Mouse (Mus musculus): ENCODE data around the gene Stoml1. TPM values are rescaled to one million over a fixed set of nuclear protein-coding genes. Genes with fewer than 3 reads are reported as not detected.
A peak's percentile ranks its signal among the peaks of the same experiment; 100 is the strongest.

Gene Stoml1
- total and polyA plus RNA-seq, 3 experiments = 35.4 to 40.7 (median 35.4) TPM

GRCm38 (mm10) chr9:58248746-58249413, 4.1 kb upstream of the Stoml1 start:
- peaks cover 9 to 14% of the 10 kb centered on the region in 2 experiments for H3K36me3 ChIP-seq (replicated peaks in 1 of 2; ENCODE audit: control insufficient read depth in 1 of 2, insufficient read depth in 1 of 2, low read length in 1 of 2)
- dilution Hi-C loops (cut with MboI; ENCODE audit: extremely low pct_ligation_motif_present, extremely low pct_unique_long_range_greater_than_20kb, low sequenced_read_pairs) = no loop called here
- H3K9ac ChIP-seq (ENCODE audit: insufficient read depth, low read depth) = peak overlapping the region; percentile 86
- peaks cover 37% of the 10 kb centered on the region for H3K79me2 ChIP-seq (replicated peaks; ENCODE audit: control insufficient read depth, extremely low read depth, insufficient read depth, poor library complexity, severe bottlenecking)
- peak overlapping the region; percentile 77 for H3K27ac ChIP-seq (ENCODE audit: insufficient read depth, low read depth)
- no peak for DNase-seq (ENCODE audit: extremely low read depth)
- no peaks in the 10 kb centered on the region for H3K27me3 ChIP-seq (replicated peaks)
- no peaks in the 10 kb centered on the region for H3K9me3 ChIP-seq (replicated peaks; ENCODE audit: low read length)
- 0 out of 2 replicates have a peak, but pooled peaks have one; percentile 7 for TF ChIP-seq ZNF384 (IDR thresholded peaks at IDR 0.05; ENCODE audit: low read depth, low read length)
- no peak; the same call in 1 of the 2 replicates for TF ChIP-seq POLR2A (IDR thresholded peaks at IDR 0.05; ENCODE audit: low read depth, low read length)
- TF ChIP-seq POLR2AphosphoS2 (IDR thresholded peaks at IDR 0.05; ENCODE audit: low read depth, low read length) = no peak
- peak; percentile 23; the same call in 1 of the 2 replicates for TF ChIP-seq MXI1 (IDR thresholded peaks at IDR 0.05; ENCODE audit: low read depth, low read length)
- TF ChIP-seq E2F4 (IDR thresholded peaks at IDR 0.05; ENCODE audit: insufficient replicate concordance, low read depth, low read length) = no peak
- in situ Hi-C loops (cut with MboI; ENCODE audit: low pct_ligation_motif_present, low pct_unique_long_range_greater_than_20kb, low sequenced_read_pairs) = loop anchor here (5.0 kb wide), 1 partner anchor 33 kb away; no protein-coding TSS in a partner anchor
- H3K4me3 ChIP-seq (replicated peaks in 1 of 3; ENCODE audit: low read depth in 2 of 3, low read length in 2 of 3, poor library complexity in 1 of 3) = peak overlapping the region; percentile 73 to 89 (median 82)
- H3K4me2 ChIP-seq (ENCODE audit: insufficient read depth, low read depth, poor library complexity, severe bottlenecking) = peak overlapping the region; percentile 95
- peaks cover 7 to 45% of the 10 kb centered on the region in 2 experiments for H3K4me1 ChIP-seq (ENCODE audit: control insufficient read depth in 1 of 2, insufficient read depth in 2 of 2)

- TF ChIP-seq HCFC1 (IDR thresholded peaks at IDR 0.05; ENCODE audit: low read depth, low read length) = no peak; the same call in 1 of the 2 replicates
- TF ChIP-seq ZMIZ1 (IDR thresholded peaks at IDR 0.05; ENCODE audit: low read depth, low read length) = peak; percentile 34
- 0 out of 4 replicates have a peak, but pooled peaks have one; percentile 6 to 27 for TF ChIP-seq CTCF (conservative IDR thresholded peaks at IDR 0.05 in 1 of 2, IDR thresholded peaks at IDR 0.05 in 1 of 2; ENCODE audit: low read depth in 2 of 2, low read length in 2 of 2)
- no peak for TF ChIP-seq EP300 (IDR thresholded peaks at IDR 0.05; ENCODE audit: low read length)
- TF ChIP-seq SIN3A (IDR thresholded peaks at IDR 0.05; ENCODE audit: low read length) = no peak
- TF ChIP-seq MAZ (IDR thresholded peaks at IDR 0.05; ENCODE audit: low read depth, low read length) = no peak
- 0 out of 2 replicates have a peak, but pooled peaks have one; percentile 17 for TF ChIP-seq NELFE (IDR thresholded peaks at IDR 0.05; ENCODE audit: low read depth, low read length)
- TF ChIP-seq E2F4 (IDR thresholded peaks at IDR 0.05; ENCODE audit: insufficient replicate concordance, low read depth, low read length) = peak; percentile 88; the same call in 1 of the 2 replicates
- TF ChIP-seq MEF2A (IDR thresholded peaks at IDR 0.05; ENCODE audit: borderline replicate concordance, low read depth, low read length) = no peak
- 0 out of 2 replicates have a peak, but pooled peaks have one; percentile 69 for TF ChIP-seq TBP (conservative IDR thresholded peaks at IDR 0.05; ENCODE audit: low read depth, low read length)
- TF ChIP-seq SMC3 (IDR thresholded peaks at IDR 0.05; ENCODE audit: low read depth, low read length) = no peak
- TF ChIP-seq POLR2A (IDR thresholded peaks at IDR 0.05; ENCODE audit: low read depth, low read length) = peak; percentile 73
- TF ChIP-seq JUN (IDR thresholded peaks at IDR 0.05; ENCODE audit: insufficient read depth, low read depth, low read length) = no peak
- TF ChIP-seq MXI1 (IDR thresholded peaks at IDR 0.05; ENCODE audit: low read depth, low read length) = peak; percentile 10; the same call in 1 of the 2 replicates
- TF ChIP-seq POLR2AphosphoS2 (IDR thresholded peaks at IDR 0.05; ENCODE audit: low read depth, low read length) = no peak
- TF ChIP-seq KAT2A (IDR thresholded peaks at IDR 0.05; ENCODE audit: insufficient replicate concordance, low read length) = no peak
Measured at GRCm38 (mm10) chr9:58249592-58250192, 3.3 kb upstream of the Stoml1 start, which contains the start of gene Pml. Gene Pml (minus strand): TSS chr9:58249786.

More at GRCm38 (mm10) chr9:58249592-58250192, 3.3 kb upstream of the Stoml1 start, which contains the start of gene Pml:
- dilution Hi-C loops (cut with MboI; ENCODE audit: extremely low pct_ligation_motif_present, extremely low pct_unique_long_range_greater_than_20kb, low sequenced_read_pairs) (no loop called here), in situ Hi-C loops (cut with MboI; ENCODE audit: low pct_ligation_motif_present, low pct_unique_long_range_greater_than_20kb, low sequenced_read_pairs) (loop anchor here (5.0 to 25.0 kb wide), 2 partner anchors 33 to 437 kb away; no protein-coding TSS in a partner anchor)
- peak within 1 kb of the TSS; percentile 86 for H3K9ac ChIP-seq (ENCODE audit: insufficient read depth, low read depth)
- peak; percentile 77 for DNase-seq (ENCODE audit: extremely low read depth)
- H3K27me3 ChIP-seq (replicated peaks) = no peaks in the 10 kb centered on the region
- peaks cover 6 to 42% of the 10 kb centered on the region in 2 experiments for H3K4me1 ChIP-seq (ENCODE audit: control insufficient read depth in 1 of 2, insufficient read depth in 2 of 2)
- H3K79me2 ChIP-seq (replicated peaks; ENCODE audit: control insufficient read depth, extremely low read depth, insufficient read depth, poor library complexity, severe bottlenecking) = peaks cover 29% of the 10 kb centered on the region
- H3K4me3 ChIP-seq (replicated peaks in 1 of 3; ENCODE audit: low read depth in 2 of 3, low read length in 2 of 3, poor library complexity in 1 of 3) = peak within 1 kb of the TSS; percentile 73 to 89 (median 82)
- H3K4me2 ChIP-seq (ENCODE audit: insufficient read depth, low read depth, poor library complexity, severe bottlenecking) = peak within 1 kb of the TSS; percentile 95
- H3K36me3 ChIP-seq (replicated peaks in 1 of 2; ENCODE audit: control insufficient read depth in 1 of 2, insufficient read depth in 1 of 2, low read length in 1 of 2) = peaks cover 4 to 7% of the 10 kb centered on the region in 2 experiments
- no peaks in the 10 kb centered on the region for H3K9me3 ChIP-seq (replicated peaks; ENCODE audit: low read length)
- peak within 1 kb of the TSS; percentile 90 for H3K27ac ChIP-seq (ENCODE audit: insufficient read depth, low read depth)
